Mouse (Mus musculus) lung, adult 18-20 months (tissue): ENCODE data around the gene Spaca4.

Experiments
- DNase-seq, 2 experiments: peaks; one replicate each; pipeline ENCODE4 v3.0.0; 2022; ENCODE audit warnings: mixed read lengths in 2 of 2

Gene Spaca4

DNA sequence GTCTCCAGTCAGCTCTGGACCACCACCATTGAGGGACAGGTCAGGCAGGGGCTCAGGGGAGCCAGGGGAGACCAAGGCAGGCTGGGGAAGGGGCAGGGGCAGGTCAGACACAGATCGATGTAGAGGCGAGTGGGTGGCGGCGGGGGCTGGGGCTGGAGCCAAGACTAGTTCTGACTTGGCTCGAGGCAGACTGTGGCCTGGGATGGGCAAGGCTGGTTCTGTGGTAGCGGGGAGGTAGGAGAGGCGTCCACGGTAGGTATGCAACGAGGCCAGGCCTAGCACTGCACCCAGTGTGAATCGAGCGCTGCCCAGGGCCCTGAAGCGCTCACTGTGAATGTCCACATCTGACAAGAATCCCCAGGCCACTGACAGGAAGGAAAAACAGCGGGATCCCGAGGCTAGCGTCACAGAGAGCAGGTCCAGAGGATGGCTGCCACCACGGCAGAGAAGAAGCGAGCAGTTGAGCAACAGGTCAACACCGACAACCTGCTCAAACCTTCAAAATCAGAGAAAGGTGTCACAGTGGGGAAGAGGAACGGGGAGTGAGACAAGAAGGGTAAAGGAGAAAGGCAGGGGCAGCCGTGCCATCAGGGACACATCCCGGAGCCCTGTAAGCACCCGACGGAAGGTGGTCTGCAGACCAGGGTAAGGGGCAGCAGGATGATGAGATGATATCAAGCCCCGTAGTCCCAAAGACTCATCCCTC lies 14.1 kb downstream of the Spaca4 start:
- DNase-seq = no peak

DNA sequence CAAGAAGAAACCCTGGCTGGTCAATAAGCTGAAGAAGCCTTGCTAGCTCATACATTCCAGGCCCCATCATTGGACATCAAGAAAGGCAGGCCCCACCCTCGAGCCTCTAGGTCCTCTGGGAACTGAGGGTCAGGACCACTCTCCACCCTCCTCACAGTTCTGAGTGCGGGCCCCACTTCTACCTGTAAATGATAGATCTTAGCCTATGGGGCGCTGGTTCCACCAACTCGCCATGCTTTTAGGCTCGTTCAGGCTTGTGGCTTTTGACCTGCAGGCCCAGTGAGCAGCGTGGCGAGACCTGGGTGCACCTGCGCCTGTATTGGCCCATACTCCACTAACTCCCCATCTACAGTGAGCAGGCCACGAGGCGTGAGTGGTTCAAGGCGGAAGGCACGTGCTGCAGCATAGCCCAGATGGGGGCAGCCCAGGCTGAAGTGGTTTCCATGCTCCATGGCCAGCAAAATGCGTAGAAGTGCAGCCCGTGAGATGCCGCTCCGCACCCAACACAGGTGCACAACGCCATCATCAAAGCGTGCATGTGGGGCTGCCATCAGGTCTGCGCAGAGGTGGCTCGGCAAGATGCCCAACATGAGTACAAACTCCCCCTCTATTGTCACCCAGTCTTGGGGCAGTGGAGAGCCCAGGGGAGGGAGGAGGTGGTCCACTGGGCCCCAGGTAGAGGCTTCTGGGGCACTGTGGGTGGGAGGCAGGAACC lies 15.0 kb downstream of the Spaca4 start:
- no peak for DNase-seq

GRCm38 (mm10) chr7:45709677-45710355 lies 15.8 kb downstream of the Spaca4 start:
- DNase-seq = no peak

- no peak for DNase-seq
Observed at GRCm38 (mm10) chr7:45709036-45709435, 16.6 kb downstream of the Spaca4 start.

- DNase-seq = no peak
Observed at GRCm38 (mm10) chr7:45708221-45708761, 17.3 kb downstream of the Spaca4 start.

- peak; percentile 97 to 98 for DNase-seq
Observed at GRCm38 (mm10) chr7:45707375-45707967, 18.1 kb downstream of the Spaca4 start.

DNA sequence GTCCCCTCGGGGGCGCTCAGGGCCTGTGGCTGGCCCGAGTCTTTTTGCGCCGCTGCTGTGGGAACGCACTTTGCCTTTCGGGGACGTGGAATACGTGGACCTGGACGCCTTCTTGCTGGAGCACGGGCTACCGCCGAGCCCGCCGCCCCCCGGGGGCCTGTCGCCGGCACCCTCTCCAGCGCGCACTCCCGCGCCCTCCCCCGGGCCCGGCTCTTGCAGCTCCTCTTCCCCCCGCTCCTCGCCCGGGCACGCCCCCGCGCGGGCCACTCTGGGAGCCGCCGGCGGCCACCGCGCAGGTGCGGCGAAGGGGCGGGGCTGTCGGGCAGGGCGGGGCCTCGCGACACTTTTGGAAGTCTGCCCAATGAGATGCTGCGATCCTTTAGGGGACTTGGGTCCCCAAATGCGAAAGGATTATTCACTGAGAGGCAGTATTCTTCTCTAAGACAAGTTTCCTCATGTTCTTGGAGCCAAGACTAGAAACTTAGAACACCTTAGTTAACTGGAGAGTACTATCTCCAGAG lies 18.8 kb downstream of the Spaca4 start:
- peak; percentile 80 to 85 for DNase-seq

- DNase-seq = peak; percentile 79 to 83
Observed at GRCm38 (mm10) chr7:45705873-45706281, 19.7 kb downstream of the Spaca4 start.

DNA sequence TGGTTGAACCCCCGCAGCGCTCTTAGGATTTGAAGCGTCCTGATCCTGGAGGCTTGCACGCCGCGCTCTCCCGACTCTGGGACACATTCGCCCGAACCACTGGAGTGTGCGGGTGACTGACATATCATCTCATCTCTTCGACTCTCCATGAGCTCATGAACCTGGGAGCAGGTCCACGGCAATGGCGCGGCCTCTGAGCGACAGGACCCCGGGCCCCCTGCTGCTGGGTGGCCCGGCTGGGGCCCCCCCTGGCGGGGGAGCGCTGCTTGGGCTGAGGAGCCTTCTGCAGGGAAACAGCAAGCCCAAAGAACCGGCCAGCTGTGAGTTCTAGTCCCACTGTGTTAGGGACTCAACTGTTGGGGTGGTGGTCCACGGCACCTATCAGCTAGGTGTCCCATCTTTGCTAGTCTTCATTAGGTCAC lies 20.2 kb downstream of the Spaca4 start:
- DNase-seq = no peak

GRCm38 (mm10) chr7:45704730-45705442 lies 20.7 kb downstream of the Spaca4 start, which contains the start of gene Dbp:
Gene Dbp (plus strand): TSS chr7:45705088.
- peak; percentile 100 for DNase-seq

- DNase-seq = peak; percentile 50 to 51
Observed at GRCm38 (mm10) chr7:45704046-45704559, 21.5 kb downstream of the Spaca4 start.

- DNase-seq = no peak
Observed at GRCm38 (mm10) chr7:45703521-45704033, 22.0 kb downstream of the Spaca4 start.

- DNase-seq = no peak
Observed at GRCm38 (mm10) chr7:45702809-45703520, 22.6 kb downstream of the Spaca4 start.

DNA sequence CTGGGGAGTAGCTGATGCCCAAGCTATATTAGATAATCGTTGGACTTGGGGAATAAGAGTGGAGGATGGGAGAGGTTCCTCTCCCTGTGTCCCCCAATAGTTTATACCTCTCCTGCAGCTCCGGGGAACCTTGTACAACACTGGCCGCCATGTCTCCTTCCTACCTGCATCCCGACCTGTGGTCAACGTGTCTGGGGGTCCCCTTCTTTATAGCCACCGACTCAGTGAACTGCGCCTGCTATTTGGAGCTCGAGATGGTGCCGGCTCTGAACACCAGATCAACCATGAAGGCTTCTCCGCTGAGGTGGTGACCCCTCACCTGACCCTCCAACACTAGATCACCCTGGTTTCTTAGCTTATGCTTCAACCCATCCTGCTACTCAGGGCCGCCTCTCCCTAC lies 23.3 kb downstream of the Spaca4 start:
- no peak for DNase-seq

- no peak for DNase-seq
Observed at GRCm38 (mm10) chr7:45701607-45702006, 24.0 kb downstream of the Spaca4 start.

DNA sequence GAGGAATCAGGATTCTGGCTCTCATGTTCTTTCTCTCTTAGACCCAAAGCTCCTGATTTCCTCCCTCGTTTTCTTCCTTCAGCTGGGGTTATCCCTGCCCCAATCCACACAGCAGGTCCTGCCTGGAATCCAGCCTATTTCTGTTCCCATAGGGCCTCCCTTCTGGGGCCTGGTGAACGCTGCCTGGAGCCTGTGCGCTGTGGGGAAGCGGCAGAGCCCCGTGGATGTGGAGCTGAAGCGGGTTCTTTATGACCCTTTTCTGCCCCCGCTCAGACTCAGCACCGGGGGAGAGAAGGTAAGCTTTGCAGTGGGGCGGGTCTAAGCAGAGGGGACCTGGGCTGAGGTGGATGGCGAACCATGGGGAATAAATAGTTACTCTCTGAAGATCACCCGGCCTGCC lies 24.5 kb downstream of the Spaca4 start:
- DNase-seq = no peak

DNA sequence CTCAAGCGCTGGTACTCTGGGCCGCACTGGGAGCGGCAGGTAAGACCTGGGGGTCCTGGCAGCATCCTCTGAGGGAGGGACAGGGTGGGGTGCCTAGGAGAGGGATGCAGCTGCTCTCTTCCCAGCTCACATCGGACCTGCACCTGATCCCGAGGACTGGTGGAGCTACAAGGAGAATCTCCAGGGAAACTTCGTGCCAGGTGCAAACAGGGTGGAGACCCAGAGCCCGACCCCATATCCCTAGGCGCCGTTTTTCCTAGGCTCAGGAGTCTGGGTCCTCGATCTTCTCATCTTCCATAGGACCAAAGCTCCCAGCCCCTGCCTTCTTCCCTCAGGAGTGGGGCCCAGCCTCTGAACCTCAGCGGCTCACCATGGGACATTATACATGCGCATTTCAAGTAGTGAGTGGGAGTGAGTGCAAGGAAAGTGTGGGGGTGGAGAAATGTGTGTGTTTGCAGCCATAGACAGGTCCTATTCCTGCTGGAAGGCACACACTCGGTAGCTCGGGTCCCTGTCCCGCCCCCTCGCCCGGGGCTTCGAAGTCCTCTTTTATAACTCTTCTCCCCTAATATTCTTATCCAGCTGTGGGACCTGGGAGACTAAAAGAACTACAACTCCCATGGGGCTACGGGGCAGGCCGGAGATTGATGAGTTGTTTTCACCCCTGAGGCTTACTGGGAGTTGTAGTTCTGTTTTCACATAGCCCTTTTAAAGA lies 25.2 kb downstream of the Spaca4 start:
- DNase-seq = peak; percentile 83 to 84

GRCm38 (mm10) chr7:45699523-45700141 lies 26.0 kb downstream of the Spaca4 start, which contains the start of gene Car11:
Gene Car11 (plus strand): TSS chr7:45699843.
- no peak for DNase-seq

- DNase-seq = no peak
Observed at GRCm38 (mm10) chr7:45697894-45698293, 27.7 kb downstream of the Spaca4 start.

DNA sequence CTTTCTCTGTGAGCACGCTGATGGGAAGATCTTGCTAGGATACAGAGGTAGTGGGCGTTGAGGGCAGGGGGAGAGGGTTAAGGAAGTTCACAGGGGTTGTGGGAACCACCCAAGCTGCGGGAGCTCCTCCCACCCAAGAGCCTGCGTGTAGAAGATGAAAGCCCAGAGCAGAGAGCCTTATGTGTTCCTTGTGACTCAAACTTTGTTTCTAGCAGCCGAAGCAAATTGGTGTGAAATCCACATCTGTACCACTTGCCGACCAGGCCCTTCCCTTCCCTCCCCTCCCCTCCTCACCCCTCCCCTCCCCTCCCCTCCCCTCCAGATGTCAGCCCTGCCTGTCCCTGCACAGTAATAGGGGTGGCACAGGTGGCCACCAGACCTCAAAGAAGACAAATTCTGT lies 30.5 kb downstream of the Spaca4 start:
- no peak for DNase-seq
